Mouse (Mus musculus) urinary bladder, adult 18-20 months (tissue): ENCODE measurements around the gene Mrps18a.

Source experiments
- DNase-seq, 2 experiments: peaks; one replicate each; pipeline ENCODE4 v3.0.0; 2022; ENCODE audit warnings: low spot score in 2 of 2, mixed read lengths in 2 of 2

Gene Mrps18a

GRCm38 (mm10) chr17:46143578-46144423 is 33.0 kb downstream of the Mrps18a start, which contains the start of gene Rsph9:
Gene Rsph9, minus strand, starts transcription at chr17:46144216.
- peak; percentile 80 to 84 for DNase-seq

- DNase-seq: peak; percentile 61 to 80
These were observed 42.3 kb downstream of the Mrps18a start, which contains the start of gene Mad2l1bp for GRCm38 (mm10) chr17:46152847-46153782. Gene Mad2l1bp, minus strand, starts transcription at chr17:46153553.

DNA sequence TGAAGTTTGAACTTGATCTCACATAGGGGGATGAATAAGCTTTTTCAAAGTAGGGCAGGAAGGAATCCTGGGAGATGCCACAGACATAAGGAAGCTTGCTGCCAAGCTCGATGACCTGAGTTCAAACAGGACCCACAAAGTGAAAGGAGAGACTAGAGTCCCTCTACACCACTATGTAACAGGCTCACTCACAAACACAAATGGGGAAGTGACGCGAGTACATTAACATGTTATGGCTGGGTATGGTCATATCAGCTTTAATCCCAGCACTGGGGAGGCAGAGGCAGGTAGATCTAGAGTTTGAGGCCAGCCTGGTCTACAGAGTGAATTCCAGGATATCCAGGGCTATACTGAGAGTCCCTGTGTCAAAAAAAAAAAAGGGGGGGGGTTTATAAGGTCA is 43.5 kb downstream of the Mrps18a start:
- no peak for DNase-seq

DNA sequence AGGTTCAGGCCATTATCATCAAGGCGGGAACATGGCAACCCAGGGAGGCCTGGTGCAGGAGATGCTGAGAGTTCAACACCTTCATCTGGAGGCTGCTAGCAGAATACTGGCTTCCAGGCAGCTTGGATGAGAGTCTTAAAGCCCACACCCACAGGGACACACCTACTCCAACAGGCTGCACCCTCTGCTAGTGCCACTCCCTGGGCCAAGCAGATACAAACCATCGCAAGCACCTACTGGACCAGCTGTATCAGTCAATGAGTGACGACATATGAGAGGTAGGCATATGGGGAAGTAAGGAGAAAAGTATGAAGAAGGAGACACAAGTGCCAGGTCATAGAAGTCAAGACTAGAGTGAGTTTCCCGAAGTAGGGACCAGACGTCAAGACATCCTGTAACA is 45.9 kb downstream of the Mrps18a start:
- DNase-seq: no peak

GRCm38 (mm10) chr17:46157131-46157530 is 46.3 kb downstream of the Mrps18a start:
- DNase-seq: no peak

DNA sequence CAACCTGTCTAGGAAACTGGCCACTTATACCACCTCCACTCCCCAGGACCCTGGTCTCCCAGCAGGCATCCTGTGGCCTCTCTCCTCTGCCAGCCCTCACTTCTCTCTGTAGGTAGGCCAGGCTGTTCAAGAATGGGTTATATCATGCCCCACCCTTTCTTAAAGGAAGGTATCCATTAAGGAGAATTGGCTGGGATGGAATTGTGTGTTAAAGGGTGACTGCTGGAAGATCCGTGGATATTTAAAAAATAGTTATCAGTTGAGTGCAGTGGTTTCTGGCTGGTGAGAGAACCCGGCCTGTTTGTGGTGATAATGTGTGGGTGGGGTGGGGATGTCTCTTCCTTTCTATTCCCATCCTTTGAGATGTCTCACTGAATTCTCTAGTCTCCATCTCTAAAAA is 48.5 kb downstream of the Mrps18a start:
- DNase-seq: no peak

GRCm38 (mm10) chr17:46160090-46160662 is 49.4 kb downstream of the Mrps18a start:
- DNase-seq: peak; percentile 87 to 92

GRCm38 (mm10) chr17:46160686-46161085 is 49.9 kb downstream of the Mrps18a start, which contains the start of gene Gtpbp2:
Gene Gtpbp2, plus strand, starts transcription at chr17:46161032.
- DNase-seq: peak; percentile 76 to 93

DNA sequence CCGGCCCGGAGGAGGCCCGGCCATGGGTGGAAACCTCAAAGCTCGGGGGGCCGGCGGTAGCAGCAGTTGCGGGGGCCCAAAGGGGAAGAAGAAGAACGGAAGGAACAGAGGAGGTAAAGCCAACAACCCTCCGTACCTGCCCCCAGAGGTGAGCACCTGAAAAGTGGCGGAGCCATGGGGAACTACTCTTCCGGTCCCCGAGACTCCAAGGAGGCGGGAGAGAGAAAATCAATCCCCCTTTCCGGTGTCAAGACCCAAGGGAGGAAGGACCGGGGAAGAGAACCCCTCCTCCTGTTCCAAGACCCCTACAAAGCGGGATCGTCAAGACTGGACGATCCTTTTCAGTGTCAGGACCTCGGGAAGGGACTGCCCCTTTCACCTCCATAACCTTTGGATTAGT is 50.4 kb downstream of the Mrps18a start:
- peak in 1 of 2 experiments; percentile 34 for DNase-seq

GRCm38 (mm10) chr17:46161710-46162109 is 50.9 kb downstream of the Mrps18a start:
- DNase-seq: no peak

DNA sequence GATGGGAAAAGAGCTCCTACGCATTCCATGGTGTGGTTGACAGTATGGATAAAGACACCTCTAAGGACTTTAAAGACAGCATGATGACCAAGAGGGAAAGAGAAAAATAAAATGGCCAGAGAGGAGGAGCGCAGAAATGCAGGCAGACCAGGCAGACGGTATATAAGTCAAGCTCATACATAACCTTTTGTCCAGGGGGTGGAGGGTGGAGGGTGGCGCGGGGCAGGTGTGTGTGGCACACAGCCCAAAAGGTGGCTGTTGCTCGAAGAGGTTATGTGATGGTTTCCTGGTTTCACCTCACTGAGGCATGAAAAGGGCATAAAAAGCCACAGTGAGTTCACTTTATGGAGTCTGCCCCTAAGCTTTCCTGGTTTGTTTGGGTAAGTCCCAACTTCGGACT is 51.8 kb downstream of the Mrps18a start:
- DNase-seq: no peak

- no peak for DNase-seq
These were observed 52.2 kb downstream of the Mrps18a start for GRCm38 (mm10) chr17:46162951-46163421.

DNA sequence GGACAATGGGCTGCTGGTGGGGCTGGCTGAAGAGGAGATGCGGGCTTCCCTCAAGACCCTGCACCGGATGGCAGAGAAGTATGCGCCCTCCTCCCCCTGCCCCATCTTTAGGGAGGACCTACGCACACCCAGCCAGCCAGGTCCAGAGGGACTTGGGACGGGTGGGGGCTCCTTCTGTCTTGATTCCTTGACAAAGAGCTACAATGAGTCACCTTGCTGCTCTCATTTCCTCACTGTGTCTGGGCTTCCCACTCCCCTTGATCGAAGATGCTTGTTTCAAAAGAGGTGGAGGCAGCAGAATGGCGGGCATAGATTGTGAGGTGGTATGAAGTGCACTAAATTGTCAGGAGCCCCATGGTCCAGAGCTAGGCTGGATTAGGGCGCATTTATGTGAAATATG is 53.5 kb downstream of the Mrps18a start:
- DNase-seq: no peak

DNA sequence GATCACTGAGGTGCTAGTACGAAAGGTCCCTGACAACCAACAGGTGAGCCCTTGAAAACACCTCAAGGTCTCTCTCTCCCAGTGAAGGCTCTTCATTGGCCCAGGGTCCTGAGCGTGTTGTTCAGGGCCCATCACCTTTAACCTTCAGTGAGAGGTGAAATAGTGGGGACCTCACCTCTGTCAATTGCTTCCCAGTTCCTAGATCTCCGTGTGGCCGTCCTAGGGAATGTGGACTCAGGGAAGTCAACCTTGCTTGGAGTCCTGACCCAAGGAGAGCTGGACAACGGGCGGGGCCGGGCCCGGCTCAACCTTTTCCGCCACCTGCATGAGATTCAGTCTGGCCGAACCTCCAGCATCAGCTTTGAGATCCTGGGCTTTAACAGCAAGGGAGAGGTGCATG is 54.0 kb downstream of the Mrps18a start:
- no peak for DNase-seq

- DNase-seq: no peak
These were observed 54.7 kb downstream of the Mrps18a start for GRCm38 (mm10) chr17:46165460-46165859.

- no peak for DNase-seq
These were observed 55.5 kb downstream of the Mrps18a start for GRCm38 (mm10) chr17:46166270-46166669.

- DNase-seq: no peak
These were observed 56.2 kb downstream of the Mrps18a start for GRCm38 (mm10) chr17:46167014-46167413.

- no peak for DNase-seq
These were observed 57.5 kb downstream of the Mrps18a start for GRCm38 (mm10) chr17:46168318-46168717.

DNA sequence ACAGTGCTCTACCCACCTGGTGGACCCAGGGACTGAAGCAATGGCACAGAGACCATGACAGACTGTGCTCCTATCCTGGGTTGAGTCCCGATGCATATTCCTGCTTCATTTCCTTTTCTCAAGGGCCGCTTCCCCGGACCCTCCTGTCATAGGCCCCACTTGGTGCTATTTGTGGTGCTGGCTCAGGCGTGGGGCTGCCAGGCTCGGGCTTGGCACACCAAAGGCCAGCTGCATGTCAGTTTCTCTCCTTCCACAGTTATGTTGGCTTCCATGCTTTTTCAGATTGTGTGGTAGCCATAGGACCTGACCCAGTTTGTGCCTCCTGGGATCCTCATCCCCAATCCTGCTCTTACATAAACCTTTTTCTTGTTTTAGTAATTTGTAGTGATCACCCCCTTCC is 58.0 kb downstream of the Mrps18a start:
- no peak for DNase-seq

DNA sequence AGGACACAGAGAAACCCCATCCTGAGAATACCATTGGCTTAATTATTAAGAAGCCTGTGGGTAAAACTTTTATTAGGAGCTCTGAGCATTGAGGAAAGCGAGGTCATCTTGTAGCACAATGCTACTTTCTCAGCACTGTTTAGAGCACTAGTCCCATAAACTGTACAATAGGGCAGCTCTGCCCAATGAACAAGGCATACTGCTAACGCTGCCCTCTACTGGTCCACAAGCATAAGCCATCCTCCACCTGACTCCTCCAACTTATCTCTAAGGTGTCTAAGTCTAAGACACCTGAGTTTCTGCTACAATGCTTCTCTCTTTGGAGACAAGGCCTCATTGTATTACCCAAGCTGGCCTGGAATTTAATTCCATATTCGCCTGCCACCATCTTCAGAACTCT is 59.8 kb downstream of the Mrps18a start:
- DNase-seq: no peak
